Comparison of ENCODE assay signal across 25 mouse cellular contexts in the genomic region with DNA sequence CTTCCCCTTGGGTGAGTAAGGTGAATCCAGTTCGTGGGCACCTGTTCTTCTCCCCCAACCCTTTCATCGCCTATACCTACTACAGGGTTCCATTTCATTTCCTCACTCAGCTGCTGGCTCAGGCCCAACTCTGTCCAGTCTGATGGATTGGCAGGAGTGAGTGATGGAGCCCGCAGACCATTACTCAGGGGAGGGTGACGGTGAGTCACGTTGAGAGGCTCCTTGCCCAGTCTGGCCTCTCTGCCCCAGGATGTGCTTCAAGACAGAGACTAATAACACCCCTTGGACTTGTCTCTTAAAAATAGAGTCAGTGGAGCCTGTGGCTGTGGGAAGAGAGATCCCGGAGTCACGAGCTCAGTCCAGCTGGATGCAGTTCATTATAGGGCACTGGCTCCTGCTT. TPM values are rescaled to one million over a fixed set of nuclear protein-coding genes. Genes with fewer than 3 reads are reported as not detected.
A peak's percentile ranks its signal among the peaks of the same experiment; 100 is the strongest.
DNase-seq lines count a peak whose midpoint lies in the region; ATAC-seq lines count a peak whose summit lies in the region.
"Had no signal": no experiment of that assay in that cellular context is flagged by ENCODE, and none has a peak within 500 bp of the region (broad histone marks: within the 10 kb centered on the region; RNA-seq: fewer than 3 reads in every experiment).

No protein-coding gene starts in this region.

- no peaks in the 10 kb centered on the region for H3K36me3 ChIP-seq in intestine, embryonic 16.5 days (ENCODE audit: control insufficient read depth, insufficient read depth, low read length)
- H3K36me3 ChIP-seq: embryonic facial prominence, embryonic 10.5 days; heart, embryonic 15.5 days; hindbrain, embryonic 15.5 days; kidney, embryonic 15.5 days; limb, embryonic 15.5 days; liver, embryonic 15.5 days; lung, embryonic 15.5 days; neural tube, embryonic 12.5 days had no signal

- H3K9ac ChIP-seq in intestine, embryonic 16.5 days (ENCODE audit: low read depth, low read length), result no peak overlapping the region
- H3K9ac ChIP-seq: forebrain, postnatal 0 days; heart, embryonic 15.5 days; hindbrain, embryonic 15.5 days; kidney, embryonic 15.5 days; limb, embryonic 15.5 days; liver, embryonic 15.5 days; lung, embryonic 15.5 days; neural tube, embryonic 12.5 days had no signal

- WGBS in intestine, embryonic 16.5 days, result 77% methylated on average over 7 of the region's 7 CpGs

- peak; percentile 11 for DNase-seq in gastrocnemius, postnatal 10 days
- no peak for DNase-seq in gastrocnemius, postnatal 36 days
- DNase-seq in 3134 (ENCODE audit: extremely low read depth, insufficient read length, low spot score) (peak; percentile 86), NIH3T3 (ENCODE audit: low read depth) (peak; percentile 94)
- peak; percentile 63 for DNase-seq in adrenal gland, postnatal 25 days
- DNase-seq in spleen, postnatal 10 days (ENCODE audit: low spot score in 2 of 2), result no peak
- DNase-seq: B cell, adult 2 months; cerebellum, adult 11-12 months; forebrain, postnatal 0 days; heart, postnatal 36 days; kidney, postnatal 4 days; lung, postnatal 4 days; midbrain, embryonic 14.5 days; thymus, adult 2 months had no signal

- H3K4me3 ChIP-seq in intestine, embryonic 16.5 days (ENCODE audit: low read length), result no peak overlapping the region
- H3K4me3 ChIP-seq: embryonic facial prominence, embryonic 10.5 days; heart, embryonic 15.5 days; hindbrain, embryonic 15.5 days; kidney, embryonic 15.5 days; limb, embryonic 15.5 days; liver, embryonic 15.5 days; lung, embryonic 15.5 days; neural tube, embryonic 12.5 days had no signal

- H3K9me3 ChIP-seq in intestine, embryonic 16.5 days (ENCODE audit: control insufficient read depth, low read length), result no peaks in the 10 kb centered on the region
- H3K9me3 ChIP-seq: embryonic facial prominence, embryonic 10.5 days; heart, embryonic 15.5 days; hindbrain, embryonic 15.5 days; kidney, embryonic 15.5 days; limb, embryonic 15.5 days; liver, embryonic 15.5 days; lung, embryonic 15.5 days; neural tube, embryonic 12.5 days had no signal

- H3K4me2 ChIP-seq in intestine, embryonic 16.5 days (ENCODE audit: low read depth, low read length), result no peak overlapping the region
- H3K4me2 ChIP-seq: heart, embryonic 15.5 days; hindbrain, embryonic 15.5 days; kidney, embryonic 15.5 days; limb, embryonic 15.5 days; liver, embryonic 15.5 days; lung, embryonic 15.5 days; neural tube, embryonic 12.5 days had no signal

- H3K27ac ChIP-seq in intestine, embryonic 16.5 days (ENCODE audit: low read length), result no peak overlapping the region
- H3K27ac ChIP-seq: embryonic facial prominence, embryonic 10.5 days; heart, embryonic 15.5 days; hindbrain, embryonic 15.5 days; kidney, embryonic 15.5 days; limb, embryonic 15.5 days; liver, embryonic 15.5 days; lung, embryonic 15.5 days; neural tube, embryonic 12.5 days had no signal

- intact Hi-C loops in gastrocnemius, postnatal 36 days (cut with DNase I), result no loop called here

- ATAC-seq in intestine, embryonic 16.5 days, result no peak
- ATAC-seq: forebrain, postnatal 0 days; intestine, postnatal 0 days had no signal

- no peaks in the 10 kb centered on the region for H3K4me1 ChIP-seq in intestine, embryonic 16.5 days (ENCODE audit: control insufficient read depth, insufficient read depth, low read length)
- H3K4me1 ChIP-seq: embryonic facial prominence, embryonic 10.5 days; hindbrain, embryonic 15.5 days; kidney, embryonic 15.5 days; limb, embryonic 15.5 days; liver, embryonic 15.5 days; lung, embryonic 15.5 days; neural tube, embryonic 12.5 days had no signal

- H3K27me3 ChIP-seq in intestine, embryonic 16.5 days (replicated peaks; ENCODE audit: control insufficient read depth, insufficient read depth, low read length), result no peaks in the 10 kb centered on the region
- H3K27me3 ChIP-seq: heart, embryonic 15.5 days; hindbrain, embryonic 15.5 days; kidney, embryonic 15.5 days; limb, embryonic 15.5 days; liver, embryonic 15.5 days; lung, embryonic 15.5 days; neural tube, embryonic 12.5 days had no signal

RNA-seq across cellular contexts. Expression of a gene that starts 14.2 kb away (rescaled TPM):
- 100 to 1,000 TPM; 279 to 306 TPM for total RNA-seq in gastrocnemius, postnatal 10 days (2021)
- 100 to 1,000 TPM; 209 to 253 TPM for total RNA-seq in gastrocnemius, postnatal 36 days (2021)
- total RNA-seq in adrenal gland, postnatal 25 days (2021), result 178 and 188 TPM in 2 replicates
- 335 TPM in 2 replicates for polyA plus RNA-seq in intestine, embryonic 16.5 days (2015; fragmentation: Nextera tagmentation; extraction: Ambion mirVana)

RNA-seq across cellular contexts. Expression of a gene that starts 28.2 kb away (rescaled TPM):
- 1 to 10 TPM; 7.9 to 8.8 TPM for total RNA-seq in gastrocnemius, postnatal 10 days (2021)
- 10 to 100 TPM; 14.0 to 14.5 TPM for total RNA-seq in gastrocnemius, postnatal 36 days (2021)
- 14.2 and 19.8 TPM in 2 replicates for total RNA-seq in adrenal gland, postnatal 25 days (2021)
- polyA plus RNA-seq in intestine, embryonic 16.5 days (2015; fragmentation: Nextera tagmentation; extraction: Ambion mirVana), result 15.9 and 18.6 TPM in 2 replicates

RNA-seq across cellular contexts. Expression of a gene that starts 34.6 kb away (rescaled TPM):
- total RNA-seq in gastrocnemius, postnatal 10 days (2021), result 1 to 10 TPM; 2.5 to 4.7 TPM
- total RNA-seq in gastrocnemius, postnatal 36 days (2021), result 1 to 10 TPM; 2.2 to 2.5 TPM
- total RNA-seq in adrenal gland, postnatal 25 days (2021), result 43.9 and 54.7 TPM in 2 replicates
- polyA plus RNA-seq in intestine, embryonic 16.5 days (2015; fragmentation: Nextera tagmentation; extraction: Ambion mirVana), result 2.9 and 3.0 TPM in 2 replicates
- total RNA-seq: MEL had no signal

Comparison
In these comparisons a context has a peak if more than half of its experiments do, and no peak if none do; other contexts are left out.
1. DNase-seq: peak in gastrocnemius, postnatal 10 days (single experiment), 3134 (single experiment), NIH3T3 (single experiment) and adrenal gland, postnatal 25 days (single experiment); none in gastrocnemius, postnatal 36 days (0 of 2) and spleen, postnatal 10 days (0 of 2).